Comparison of ENCODE assay signal across 23 mouse cellular contexts in genomic region chr7:66729232-66729631, GRCm38 (mm10). TPM values are rescaled to one million over a fixed set of nuclear protein-coding genes. Genes with fewer than 3 reads are reported as not detected.
"Had no signal": no experiment of that assay in that cellular context is flagged by ENCODE, and none has a peak within 500 bp of the region (broad histone marks: within the 10 kb centered on the region; RNA-seq: fewer than 3 reads in every experiment).

No protein-coding gene starts in this region.

- DNase-seq: gastrocnemius, postnatal 14 days; gastrocnemius, postnatal 36 days; heart, adult 18-20 months; heart, postnatal 14 days; heart, postnatal 36 days; kidney, adult 11 months; kidney, adult 2 months; kidney, postnatal 10 days; kidney, postnatal 25 days; kidney, postnatal 4 days; left cerebral cortex, postnatal 4 days had no signal

- H3K27me3 ChIP-seq: heart, embryonic 12.5 days; hindbrain, embryonic 13.5 days; hindbrain, embryonic 15.5 days; limb, embryonic 13.5 days; limb, embryonic 15.5 days; liver, embryonic 12.5 days had no signal

- H3K4me3 ChIP-seq: heart, embryonic 10.5 days; heart, embryonic 12.5 days; hindbrain, embryonic 13.5 days; hindbrain, embryonic 15.5 days; layer of hippocampus, adult 2 months; left cerebral cortex, adult 2 months; limb, embryonic 13.5 days; limb, embryonic 15.5 days; liver, embryonic 12.5 days had no signal

- H3K36me3 ChIP-seq: heart, embryonic 10.5 days; heart, embryonic 12.5 days; hindbrain, embryonic 13.5 days; hindbrain, embryonic 15.5 days; limb, embryonic 15.5 days; liver, embryonic 12.5 days had no signal

RNA-seq across cellular contexts. Expression of gene Cers3, which starts 14.1 kb away (rescaled TPM):
- total RNA-seq: gastrocnemius, postnatal 14 days; granulocyte monocyte progenitor cell, adult 5-6 weeks; hematopoietic stem cell, adult 5-6 weeks; liver, adult 2 months had no signal
